Mouse (Mus musculus): ENCODE measurements around the gene Slc26a1.

GRCm38 (mm10) chr5:108648937-108649576, 26.3 kb downstream of the Slc26a1 start:
- TF ChIP-seq CTCF (IDR thresholded peaks at IDR 0.05; ENCODE audit: borderline replicate concordance, control insufficient read depth, extremely low read depth, insufficient read depth, low read length, poor library complexity) = no peak
- no peak for TF ChIP-seq POLR2A (IDR thresholded peaks at IDR 0.05; ENCODE audit: control insufficient read depth, extremely low read depth, insufficient read depth, low read length, poor library complexity)
